Mouse (Mus musculus) erythroblast, adult 5-6 weeks (primary cell): ENCODE results near the gene Twf2. TPM values are rescaled to one million over a fixed set of nuclear protein-coding genes. Genes with fewer than 3 reads are reported as not detected.

Experiments used
- ATAC-seq: replicated peaks from 2 replicates; pipeline ENCODE4 v1.8.0; 2016; ENCODE audit warnings: moderate number of reproducible peaks, mild to moderate bottlenecking, moderate TSS enrichment, inconsistent platforms; ENCODE audit not compliant: poor library complexity, low FRiP score, severe bottlenecking
- total RNA-seq, 2 experiments: library from RNA; stranded (forward) in 1 of 2; stranded (reverse) in 1 of 2; fragments of 150-400 nt in 1 of 2; fragments of 200-764, 138-1000 nt in 1 of 2; gene quantifications; 2 replicates each; pipeline versions ENCODE4 v1.2.3 to v1.2.4; 2015 to 2017; ENCODE audit warnings: low replicate concordance in 2 of 2

Gene Twf2
- total RNA-seq, 2 experiments from 2014 or later = 11.7 to 25.8 TPM

DNA sequence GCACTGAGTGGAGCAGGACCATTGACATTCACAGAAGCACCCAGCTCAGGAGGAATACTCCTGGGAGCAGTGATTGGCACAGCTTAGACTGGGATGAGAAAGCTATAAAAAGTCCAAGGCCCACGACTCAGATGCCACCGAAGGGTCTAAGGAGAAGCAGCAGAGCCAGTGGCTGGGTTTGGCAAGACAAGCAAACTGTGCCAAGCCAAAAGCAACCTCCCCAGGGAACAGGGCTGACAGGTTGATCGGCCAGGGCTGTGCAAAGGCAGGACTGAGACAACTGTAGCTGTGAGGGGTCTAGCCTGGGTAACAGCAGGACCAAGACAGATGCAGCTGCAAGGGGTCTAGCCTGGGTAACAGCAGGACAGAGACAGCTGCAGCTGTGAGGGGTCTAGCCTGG, 30.0 kb downstream of the Twf2 start:
- no peak for ATAC-seq

DNA sequence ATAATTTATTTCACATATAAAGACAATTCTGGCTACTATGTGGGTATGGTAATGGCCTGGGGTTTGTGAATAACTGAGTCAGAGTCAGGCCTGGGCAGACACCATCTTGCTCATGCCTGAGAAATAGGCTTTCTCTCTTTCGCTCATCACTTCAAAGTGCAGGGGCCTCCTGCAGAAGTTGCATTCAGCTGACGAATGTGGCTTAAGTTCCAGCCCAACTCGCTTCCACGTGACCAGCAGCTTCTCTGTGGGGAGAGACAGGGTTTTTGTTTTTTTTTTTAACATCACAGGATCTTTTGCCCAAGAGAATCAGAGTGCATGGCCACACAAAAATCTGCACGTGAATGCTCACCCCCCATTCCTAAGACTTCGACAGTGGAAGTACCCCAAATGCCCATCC, 31.0 kb downstream of the Twf2 start:
- ATAC-seq = no peak

DNA sequence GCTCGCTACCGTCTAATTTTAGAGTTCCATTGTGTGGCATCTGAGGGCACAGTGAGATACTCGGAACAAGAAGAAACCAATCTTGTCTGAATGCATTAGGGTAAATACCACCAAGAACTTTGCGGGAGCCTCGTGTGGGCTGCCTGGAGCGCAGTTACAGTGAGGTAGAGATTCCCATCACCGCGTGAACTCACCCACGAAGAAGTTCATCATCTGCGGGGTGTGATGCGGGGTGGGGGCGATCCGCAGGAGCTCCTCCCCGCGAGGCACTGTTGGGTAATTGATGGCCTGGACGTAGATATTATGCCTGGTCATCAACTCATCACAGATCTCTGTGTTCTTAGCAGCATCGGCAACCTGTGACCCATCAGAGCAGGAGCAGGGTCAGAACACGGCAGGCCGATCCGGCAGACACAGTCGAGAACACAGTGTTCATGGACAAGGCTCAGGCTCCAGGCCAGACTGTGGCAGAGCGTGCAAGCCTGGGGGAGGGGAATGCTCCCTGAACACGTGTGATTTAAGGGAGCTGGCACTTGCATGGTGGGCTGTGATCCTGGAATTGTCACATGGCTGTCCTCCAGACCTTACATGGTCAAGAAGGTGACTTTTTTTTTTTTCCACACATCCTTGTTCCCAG, 32.4 kb downstream of the Twf2 start:
- ATAC-seq = no peak; the same call in 1 of the 2 replicates

DNA sequence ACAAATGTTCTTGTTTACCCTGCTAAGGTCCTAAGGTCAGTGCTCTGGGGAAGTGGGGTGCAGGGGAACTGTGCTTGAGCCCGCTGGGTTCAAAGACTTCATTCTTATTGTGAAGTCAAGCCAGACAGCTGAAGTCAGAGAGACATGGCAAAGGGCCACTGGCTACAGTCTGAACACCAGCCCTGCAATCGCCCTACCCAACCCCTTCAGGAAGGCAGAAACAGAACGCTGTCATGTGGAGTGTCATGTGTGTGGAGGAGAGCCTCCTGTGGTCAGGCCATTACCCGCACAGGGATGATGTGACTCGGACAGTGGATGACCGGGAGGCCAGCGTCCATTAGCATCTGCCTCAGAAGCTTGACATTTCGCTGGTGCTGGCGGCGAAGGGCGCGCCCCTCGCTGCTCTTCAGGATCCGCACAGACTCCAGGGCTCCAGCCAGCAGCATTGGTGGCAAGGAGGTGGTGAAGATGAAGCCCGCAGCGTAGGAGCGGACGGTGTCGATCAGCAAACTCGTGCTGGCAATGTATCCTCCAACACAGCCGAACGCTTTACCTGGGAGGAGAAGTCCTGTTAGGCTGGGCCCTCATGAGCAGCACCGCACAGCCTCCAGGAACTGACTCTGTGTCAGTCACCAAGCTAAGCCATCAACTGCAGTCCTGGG, 33.4 kb downstream of the Twf2 start:
- ATAC-seq = no peak

DNA sequence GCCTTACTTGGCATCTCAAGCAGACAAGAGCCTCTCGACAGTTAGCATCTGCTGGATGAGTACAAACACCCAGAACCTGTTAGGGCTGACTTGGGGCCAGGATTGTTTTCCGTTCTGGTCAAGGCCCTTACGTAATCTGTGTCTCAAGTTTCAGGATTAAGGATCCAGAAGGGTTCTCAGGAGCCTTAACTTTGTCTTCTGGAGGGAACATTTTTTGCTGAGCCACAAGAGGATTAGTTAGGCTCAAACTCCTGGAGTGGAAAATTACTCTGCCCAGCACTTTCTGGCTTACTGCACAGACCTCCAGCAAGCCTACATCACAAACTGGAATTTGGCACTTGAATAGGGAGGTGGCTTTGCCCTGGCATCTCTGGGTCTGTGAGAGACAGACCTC, 33.9 kb downstream of the Twf2 start:
- ATAC-seq = no peak

DNA sequence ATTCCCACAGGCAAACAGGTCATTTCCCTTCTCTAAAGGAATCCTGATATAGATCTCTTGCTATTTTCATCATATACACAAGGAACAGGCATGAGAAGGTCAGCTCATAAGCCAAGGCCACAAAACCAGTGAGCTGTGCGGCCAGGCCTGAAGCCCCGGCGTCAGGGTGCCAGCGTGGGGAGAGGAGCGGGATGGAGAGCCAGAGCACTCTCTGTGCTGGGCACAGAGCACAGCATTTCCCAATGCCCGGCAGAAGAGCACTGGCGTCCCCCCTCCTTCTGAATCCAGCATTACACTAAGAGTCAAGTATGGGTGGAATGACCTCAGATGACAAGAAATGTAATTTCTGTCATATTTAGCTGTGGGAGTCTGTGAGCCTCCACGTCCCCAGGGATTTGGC, 34.5 kb downstream of the Twf2 start:
- no peak for ATAC-seq

DNA sequence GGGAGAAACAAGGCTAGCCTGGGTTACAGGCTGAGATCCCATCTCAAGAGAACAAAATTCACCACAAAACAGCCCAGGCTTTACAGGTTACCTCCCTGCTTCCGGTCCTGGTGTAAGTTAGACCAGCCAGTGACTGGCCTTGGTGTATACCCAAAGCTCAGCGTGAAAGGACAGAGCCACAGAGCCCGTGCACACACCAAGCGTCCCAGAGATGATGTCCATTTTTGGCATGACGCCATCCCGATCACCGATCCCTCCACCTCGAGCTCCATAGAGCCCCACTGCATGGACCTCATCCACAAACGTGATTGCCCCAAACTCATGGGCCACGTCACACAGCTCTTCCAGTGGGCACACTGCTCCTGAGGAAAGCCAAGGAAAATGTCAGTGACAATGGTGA, 35.0 kb downstream of the Twf2 start:
- ATAC-seq = no peak

DNA sequence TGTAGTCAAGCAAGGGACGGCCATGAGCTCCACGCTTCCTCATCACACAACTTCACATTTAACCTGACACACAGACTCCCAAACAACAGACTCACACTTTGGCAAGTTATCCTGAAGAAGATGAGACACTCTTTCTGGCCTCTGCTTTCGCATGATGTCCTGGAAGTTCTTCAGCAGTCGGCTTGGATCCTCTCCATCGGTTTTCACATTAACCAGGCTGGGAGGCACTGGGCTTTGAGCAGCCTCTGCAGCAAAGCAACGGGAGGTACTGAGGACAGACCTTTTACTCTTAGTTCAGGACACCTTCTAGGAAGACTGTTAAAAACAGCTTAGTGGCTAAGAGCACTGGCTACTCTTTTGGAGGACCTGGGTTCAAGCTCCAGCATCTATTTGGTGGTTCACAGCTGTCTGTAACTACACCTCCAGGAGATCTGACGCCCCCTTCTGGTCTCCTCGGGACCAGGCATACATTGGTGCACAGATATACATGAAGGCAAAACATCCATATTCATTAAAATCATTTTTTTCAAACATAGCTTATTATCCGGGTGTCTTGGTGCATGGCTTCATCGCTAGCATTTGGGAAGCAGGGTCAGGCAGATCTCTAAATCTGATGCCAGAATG, 38.7 kb downstream of the Twf2 start:
- no peak for ATAC-seq

DNA sequence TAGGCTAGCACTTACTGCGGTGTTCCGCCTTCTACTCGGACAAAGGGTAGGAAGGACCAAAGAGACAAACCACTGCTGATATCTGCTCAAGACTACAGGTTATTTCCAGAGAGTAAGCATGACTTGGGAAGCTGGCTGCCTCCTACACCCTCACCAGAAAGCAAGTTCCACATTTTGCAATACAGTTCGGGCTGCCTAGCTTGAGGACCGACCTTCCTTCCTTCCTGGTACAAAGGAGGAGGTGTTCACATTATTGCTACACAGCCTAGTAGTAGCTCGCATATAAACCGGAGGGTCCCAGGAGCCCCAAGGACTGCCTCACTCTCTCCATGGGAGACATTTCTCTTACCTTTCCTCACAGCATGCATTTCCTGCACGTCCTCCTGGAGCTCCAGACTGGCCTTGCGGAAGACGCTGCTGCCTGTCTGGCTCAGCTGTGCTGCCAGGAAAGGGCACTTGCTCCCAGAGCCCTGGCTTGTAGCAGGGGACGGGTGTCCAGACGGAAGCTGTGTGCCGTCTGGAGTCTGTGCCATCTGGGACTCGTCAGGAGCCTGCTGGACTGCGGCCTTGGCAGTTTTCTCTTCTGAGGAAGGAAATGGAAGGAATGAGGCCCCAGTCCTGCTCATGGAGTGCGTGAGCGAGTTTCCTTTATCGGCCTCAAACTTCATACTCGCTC, 40.0 kb downstream of the Twf2 start:
- no peak for ATAC-seq

DNA sequence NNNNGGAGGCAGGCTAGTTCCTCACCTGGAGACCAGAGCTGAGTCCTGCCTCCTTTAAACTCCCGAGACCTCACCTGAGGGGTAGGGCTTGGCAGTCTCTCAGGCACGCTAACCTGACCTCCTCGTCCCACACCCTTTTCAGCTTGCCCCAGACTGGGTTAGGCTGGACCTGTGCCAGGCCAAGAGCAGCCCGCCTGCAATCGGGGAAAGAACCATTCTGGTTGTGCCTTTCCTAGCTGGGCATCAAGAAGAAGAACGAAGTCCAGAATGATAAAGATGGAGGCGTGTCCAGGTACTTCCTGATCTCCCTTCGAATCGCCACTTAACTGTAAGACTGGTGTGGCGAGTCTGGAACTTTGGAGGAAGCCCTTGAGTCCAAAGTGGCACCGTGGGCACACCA, 46.6 kb downstream of the Twf2 start:
- ATAC-seq = no peak

DNA sequence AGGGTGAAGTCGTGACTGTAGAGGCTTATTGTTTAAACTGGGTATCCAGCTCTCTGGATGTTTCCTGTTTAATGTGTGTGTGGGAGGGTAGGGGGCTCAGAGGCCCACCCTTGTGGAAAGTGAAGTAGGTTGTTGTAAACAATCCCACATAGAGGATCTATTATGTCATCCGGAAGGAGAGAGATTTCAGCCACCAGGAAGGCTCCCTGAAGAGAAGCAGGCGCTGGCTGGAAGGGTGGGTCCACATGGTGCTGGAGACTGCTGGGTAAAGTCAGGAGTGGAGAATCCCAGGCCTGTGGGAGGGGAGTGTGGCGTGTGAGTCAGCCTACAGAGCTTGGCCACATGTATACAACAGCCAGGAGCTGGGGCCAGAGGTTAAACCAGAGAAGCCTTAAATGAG, 47.3 kb downstream of the Twf2 start:
- no peak for ATAC-seq

DNA sequence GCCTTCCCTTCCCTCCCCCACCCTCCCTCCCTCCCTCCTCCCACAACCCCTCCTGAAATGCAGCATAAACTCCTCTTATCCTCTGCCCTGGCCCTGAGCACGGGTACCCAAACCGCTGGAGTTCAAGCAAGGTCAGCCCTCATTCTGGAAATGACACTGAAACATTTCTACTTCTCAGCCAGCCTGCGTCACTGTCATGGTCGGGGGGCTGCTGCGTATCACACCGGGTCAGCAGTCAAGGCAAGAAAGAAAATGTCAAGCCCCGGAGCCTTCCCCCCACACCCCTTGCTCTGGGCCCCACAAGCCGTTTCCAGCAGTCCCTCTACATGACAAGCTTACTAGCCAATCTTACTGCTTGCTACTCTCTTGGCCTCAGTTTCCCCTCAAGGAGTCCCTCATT, 48.2 kb downstream of the Twf2 start:
- ATAC-seq = no peak

DNA sequence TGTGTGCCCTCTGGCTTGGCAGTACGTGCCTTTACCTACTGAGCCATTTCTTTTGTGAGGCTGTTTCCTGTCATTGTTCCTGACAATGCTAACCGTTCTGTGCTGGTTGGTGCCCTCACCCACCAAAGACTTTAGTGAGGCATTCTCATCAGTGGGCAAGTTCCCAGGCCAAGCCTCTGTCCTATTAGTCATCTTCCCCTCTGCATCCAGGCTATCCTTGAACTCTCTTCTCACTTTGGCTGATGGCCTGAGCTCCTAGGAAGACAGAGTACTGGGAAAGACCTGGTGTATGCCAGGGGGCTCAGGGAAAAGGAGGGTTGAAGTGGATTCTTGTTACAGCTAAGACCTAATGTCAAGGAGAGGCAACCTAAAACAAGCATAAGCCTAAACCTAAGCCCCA, 51.1 kb downstream of the Twf2 start:
- ATAC-seq = no peak

DNA sequence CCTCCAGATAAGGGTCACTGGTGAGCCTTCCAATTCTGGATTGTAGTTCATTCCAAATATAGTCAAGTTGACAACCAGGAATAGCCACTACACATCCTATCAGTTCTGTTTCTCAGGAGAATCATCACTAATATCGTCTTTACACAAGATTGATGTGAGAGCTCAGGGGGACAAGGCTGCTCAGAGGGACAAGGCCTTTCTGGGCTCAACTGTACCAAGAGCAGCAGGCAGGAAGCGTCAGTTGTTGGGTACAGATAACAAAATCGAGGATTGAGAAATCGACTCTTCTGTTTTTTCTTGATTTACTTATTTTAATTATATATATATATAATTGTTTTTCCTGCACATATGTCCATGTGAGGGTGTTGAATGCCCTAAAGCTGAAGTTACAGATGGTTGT, 55.5 kb downstream of the Twf2 start:
- ATAC-seq = no peak

DNA sequence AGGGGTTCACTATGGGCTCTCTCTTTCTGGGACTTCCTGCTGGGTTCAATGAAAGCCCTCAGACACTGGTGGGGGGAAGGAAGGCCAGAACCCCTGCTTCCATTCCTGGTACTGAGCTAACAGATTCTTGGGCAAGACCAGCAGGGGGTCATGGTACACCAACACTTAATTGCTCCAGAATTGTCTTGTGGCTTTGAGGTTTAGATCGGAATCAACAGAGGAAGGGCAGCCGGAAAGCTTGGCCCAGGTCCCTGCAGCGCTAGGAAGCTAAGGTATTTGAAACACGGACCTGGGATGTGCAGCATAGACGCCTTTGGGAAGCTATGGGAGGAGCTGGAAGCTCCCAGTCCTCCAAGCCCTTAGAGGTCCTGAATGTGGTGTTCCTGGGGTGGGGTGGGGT, 56.1 kb downstream of the Twf2 start:
- no peak for ATAC-seq

DNA sequence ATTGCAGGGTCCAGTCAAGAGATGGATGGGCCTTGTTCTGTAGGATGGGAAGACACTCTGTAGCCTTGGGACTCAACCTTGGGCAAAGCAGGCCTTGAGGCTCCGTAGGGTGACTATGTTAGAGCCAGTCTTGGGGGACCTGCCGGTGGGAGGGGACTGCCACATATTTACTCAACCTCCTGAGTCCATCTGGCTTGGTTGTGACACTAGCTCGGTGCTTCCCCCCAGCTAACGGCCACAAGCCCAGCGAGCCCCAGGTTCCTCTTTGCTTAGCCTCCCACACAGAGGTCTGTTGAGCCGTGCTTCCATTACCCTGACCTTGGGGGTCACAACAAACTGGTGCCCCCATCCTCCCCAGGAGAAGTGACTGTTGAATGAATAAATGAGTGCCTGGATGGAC, 58.1 kb downstream of the Twf2 start:
- no peak for ATAC-seq

DNA sequence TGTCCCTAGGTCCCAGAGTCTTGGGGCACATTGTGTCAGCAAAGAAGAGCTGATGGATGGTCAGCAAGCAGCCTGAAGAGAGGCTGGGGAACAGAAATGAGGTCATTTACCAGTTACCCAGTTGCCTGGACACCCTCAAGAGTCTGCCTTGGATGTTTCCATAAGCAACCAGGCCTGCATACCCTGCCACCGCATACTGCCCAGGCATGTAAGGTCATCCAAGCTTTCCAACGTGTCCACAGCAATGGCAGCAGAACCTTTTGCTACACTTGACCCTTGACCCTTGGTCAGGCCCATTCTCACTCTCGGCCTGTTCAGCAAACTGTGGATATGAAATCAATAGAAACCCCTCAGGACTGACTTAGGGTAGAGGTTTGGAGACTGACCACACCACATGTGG, 58.6 kb downstream of the Twf2 start:
- no peak for ATAC-seq

DNA sequence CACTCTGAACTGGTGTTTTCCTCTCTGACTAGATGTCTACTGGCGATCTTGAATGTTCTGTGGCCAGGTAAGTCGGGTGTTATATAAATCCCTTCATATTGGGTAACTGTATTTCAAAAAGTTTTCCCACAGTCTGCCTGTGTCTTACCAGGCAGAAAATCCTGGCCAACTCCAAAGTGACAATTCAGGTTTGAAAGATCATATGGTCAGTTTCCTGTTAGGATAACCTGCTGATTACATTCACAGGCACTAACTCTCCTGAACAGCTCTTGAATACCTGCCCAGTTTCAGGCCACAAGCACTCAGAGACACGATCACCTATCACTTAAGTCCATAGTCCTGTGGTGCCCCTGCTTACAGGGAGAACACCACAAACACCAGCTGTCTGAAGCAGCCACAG, 59.2 kb downstream of the Twf2 start:
- no peak for ATAC-seq

DNA sequence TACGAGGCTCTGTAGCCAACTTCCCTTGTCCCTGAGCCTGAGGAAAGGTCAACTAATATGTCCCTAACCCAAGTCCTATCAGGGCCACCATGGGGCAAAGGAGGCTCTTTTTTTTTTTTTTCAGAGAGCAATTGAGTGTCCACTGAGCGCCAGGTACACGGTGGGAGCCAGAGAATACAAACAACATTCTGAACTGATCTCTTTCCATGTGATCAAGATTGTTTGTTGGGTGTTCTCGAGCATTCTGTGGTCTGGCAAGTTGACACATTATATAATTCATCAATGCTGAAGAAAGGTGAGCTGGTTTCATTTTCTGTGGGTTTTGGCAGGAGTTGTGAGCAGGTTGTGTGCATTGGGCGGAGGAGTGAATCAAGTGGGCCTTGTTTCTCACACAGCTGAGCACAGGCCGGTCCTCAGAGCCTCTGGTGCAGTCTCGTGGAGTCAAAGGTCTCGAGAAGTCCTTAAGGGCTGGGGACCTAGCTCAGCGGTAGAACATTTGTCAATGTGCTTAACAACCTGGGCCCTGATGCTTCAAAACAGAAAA, 60.5 kb downstream of the Twf2 start:
- ATAC-seq = no peak
